Mouse (Mus musculus) R1 (cell line): ENCODE measurements around the gene Slfn2.

ENCODE experiments used
- DNase-seq: peaks from one replicate; pipeline ENCODE4 v3.0.0-alpha.2; 2018; ENCODE audit warnings: low read depth, low spot score

Gene Slfn2

GRCm38 (mm10) chr11:83077714-83078422, 13.0 kb downstream of the Slfn2 start:
- no peak for DNase-seq

- DNase-seq, result no peak
These were observed 13.7 kb downstream of the Slfn2 start for GRCm38 (mm10) chr11:83078423-83079140.

GRCm38 (mm10) chr11:83079487-83080199, 14.7 kb downstream of the Slfn2 start:
- DNase-seq, result no peak

- DNase-seq, result no peak
These were observed 18.0 kb downstream of the Slfn2 start for GRCm38 (mm10) chr11:83082741-83083473.

GRCm38 (mm10) chr11:83084161-83084560, 19.2 kb downstream of the Slfn2 start:
- DNase-seq, result no peak

- DNase-seq, result no peak
These were observed 19.8 kb downstream of the Slfn2 start for GRCm38 (mm10) chr11:83084761-83085160.

- no peak for DNase-seq
These were observed 50.2 kb downstream of the Slfn2 start for GRCm38 (mm10) chr11:83115138-83115537.

- DNase-seq, result no peak
These were observed 51.8 kb downstream of the Slfn2 start, which contains the start of gene Slfn1 for GRCm38 (mm10) chr11:83116597-83117227. Slfn1 (plus strand) TSS chr11:83116849.

DNA sequence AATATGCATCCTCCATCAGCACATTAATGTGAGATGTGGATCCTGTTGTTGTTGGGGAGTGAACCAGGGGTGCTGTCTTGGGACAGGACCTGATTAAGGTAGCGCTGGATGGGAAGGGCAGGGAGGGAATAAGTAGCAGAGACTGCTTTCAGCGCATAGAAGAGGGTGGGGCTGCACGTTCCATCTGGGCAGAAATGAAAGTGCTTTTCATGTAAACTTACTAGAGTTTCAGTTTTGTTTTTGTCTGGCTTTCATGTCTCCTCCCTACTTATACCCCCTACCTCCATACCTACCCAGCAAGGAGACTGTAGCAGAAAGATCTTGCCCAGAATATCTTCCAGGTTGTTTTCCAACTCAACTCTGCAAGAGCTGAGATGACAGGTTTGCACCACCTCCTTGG, 53.1 kb downstream of the Slfn2 start:
- DNase-seq, result no peak
